Mouse (Mus musculus) kidney, postnatal 0 days (tissue): ENCODE measurements around the gene Arf5. TPM values are rescaled to one million over a fixed set of nuclear protein-coding genes. Genes with fewer than 3 reads are reported as not detected.

ENCODE experiments used
- ATAC-seq: fragments of 200-750 bp; cut with Nextera tagmentation; replicated peaks from 2 replicates; pipeline ENCODE4 v1.8.0; 2017; ENCODE audit warnings: low read depth, moderate number of reproducible peaks, moderate TSS enrichment, moderate library complexity; ENCODE audit not compliant: low FRiP score
- DNase-seq: peaks from one replicate; pipeline ENCODE4 v3.0.0-alpha.2; 2016; ENCODE audit warnings: low spot score
- H3K27ac ChIP-seq: fragments of 300-500 bp; sonication (generic); 2 replicates; pipeline ENCODE4 v1.5.1; 2014; ENCODE audit warnings: mild to moderate bottlenecking
- H3K27me3 ChIP-seq: fragments of 300-500 bp; sonication (generic); 2 replicates; pipeline ENCODE4 v1.6.1; 2014; ENCODE audit warnings: low read length, mixed read lengths; ENCODE audit not compliant: insufficient read depth
- H3K36me3 ChIP-seq: fragments of 300-500 bp; sonication (generic); 2 replicates; pipeline ENCODE4 v1.6.1; 2014; ENCODE audit warnings: low read length, mixed read lengths; ENCODE audit not compliant: insufficient read depth
- H3K4me1 ChIP-seq: fragments of 300-500 bp; sonication (generic); replicated peaks from 2 replicates; pipeline ENCODE4 v1.6.1; 2014; ENCODE audit warnings: antibody characterized with exemption, low read length, mixed read lengths; ENCODE audit not compliant: insufficient read depth
- H3K4me2 ChIP-seq: fragments of 300-500 bp; sonication (generic); 2 replicates; pipeline ENCODE4 v1.6.1; 2014; ENCODE audit warnings: mild to moderate bottlenecking, low read length, moderate library complexity, mixed read lengths
- H3K4me3 ChIP-seq: fragments of 300-500 bp; sonication (generic); replicated peaks from 2 replicates; pipeline ENCODE4 v1.5.1; 2014; ENCODE audit warnings: low read depth, low read length
- H3K9ac ChIP-seq: fragments of 300-500 bp; sonication (generic); 2 replicates; pipeline ENCODE4 v1.6.1; 2014; ENCODE audit warnings: low read depth, low read length
- H3K9me3 ChIP-seq: fragments of 300-500 bp; sonication (generic); replicated peaks from 2 replicates; pipeline ENCODE4 v1.6.1; 2016; ENCODE audit warnings: low read length, inconsistent platforms, mixed read lengths
- CTCF ChIP-seq: IDR thresholded peaks from 2 replicates; pipeline ENCODE4 v1.5.1; 2016; ENCODE audit warnings: antibody characterized with exemption, low read depth, mild to moderate bottlenecking, moderate library complexity
- WGBS: fragments of 180-500 bp; shearing (Covaris S2); extraction: QIAGEN DNeasy Blood & Tissue Kit; methylation state at CpG from one replicate; pipeline ENCODE4 v1.1.7; 2014; 5-methylcytosine and 5-hydroxymethylcytosine counted together
- polyA plus RNA-seq: library from polyadenylated mRNA; unstranded; fragments of >200 nt; fragmentation: Nextera tagmentation; extraction: Ambion mirVana; gene quantifications from 2 replicates; pipeline ENCODE4 v1.2.1, GENCODE M21; 2015

The Arf5 gene
- polyA plus RNA-seq, 1 experiment from 2014 or later, result 330 TPM

GRCm38 (mm10) chr6:28397681-28398203, 25.6 kb upstream of the Arf5 start, which contains the start of gene Zfp800:
Gene Zfp800 (minus strand): TSS chr6:28398005.
- no peak for TF ChIP-seq CTCF
- no peak for DNase-seq
- Histone ChIP-seq H3K4me1 (no peaks in the 10 kb centered on the region), H3K4me2 (peak within 1 kb of the TSS; percentile 81), H3K4me3 (peak within 1 kb of the TSS; percentile 44), H3K9me3 (no peaks in the 10 kb centered on the region), H3K9ac (peak within 1 kb of the TSS; percentile 18), H3K36me3 (no peaks in the 10 kb centered on the region), H3K27me3 (peaks cover 11% of the 10 kb centered on the region), H3K27ac (no peak within 1 kb of the TSS)
- no peak for ATAC-seq
- 1% methylated on average over 33 of the region's 33 CpGs for whole genome bisulfite sequencing

- H3K27me3 ChIP-seq, result peaks cover 11% of the 10 kb centered on the region
- no peak overlapping the region for H3K9ac ChIP-seq
- no peak overlapping the region for H3K27ac ChIP-seq
- ATAC-seq (no peak), DNase-seq (no peak)
- no peak overlapping the region for H3K4me3 ChIP-seq
- no peaks in the 10 kb centered on the region for H3K9me3 ChIP-seq
- no peaks in the 10 kb centered on the region for H3K36me3 ChIP-seq
- 84% methylated on average over 3 of the region's 3 CpGs for WGBS
- no peak overlapping the region for H3K4me2 ChIP-seq
- H3K4me1 ChIP-seq, result no peaks in the 10 kb centered on the region
- TF ChIP-seq CTCF, result no peak; the same call in 1 of the 2 replicates
These were observed 24.6 kb upstream of the Arf5 start for GRCm38 (mm10) chr6:28398726-28399125.

- Histone ChIP-seq H3K4me3 (no peak overlapping the region), H3K4me2 (no peak overlapping the region), H3K27me3 (peaks cover 11% of the 10 kb centered on the region), H3K4me1 (no peaks in the 10 kb centered on the region), H3K9me3 (no peaks in the 10 kb centered on the region), H3K36me3 (no peaks in the 10 kb centered on the region), H3K27ac (no peak overlapping the region), H3K9ac (no peak overlapping the region)
- no peak for TF ChIP-seq CTCF
- ATAC-seq, result no peak
- no peak for DNase-seq
- WGBS, result 93% methylated on average over 4 of the region's 4 CpGs
These were observed 23.6 kb upstream of the Arf5 start for GRCm38 (mm10) chr6:28399791-28400190.

GRCm38 (mm10) chr6:28410053-28410452, 13.3 kb upstream of the Arf5 start:
- ATAC-seq (no peak), DNase-seq (peak; percentile 41)
- no peak for TF ChIP-seq CTCF
- WGBS, result 72% methylated on average over 9 of the region's 9 CpGs
- Histone ChIP-seq H3K36me3 (no peaks in the 10 kb centered on the region), H3K4me1 (no peaks in the 10 kb centered on the region), H3K4me3 (no peak overlapping the region), H3K4me2 (no peak overlapping the region), H3K9me3 (no peaks in the 10 kb centered on the region), H3K27me3 (no peaks in the 10 kb centered on the region), H3K27ac (no peak overlapping the region), H3K9ac (no peak overlapping the region)

GRCm38 (mm10) chr6:28411236-28411635, 12.1 kb upstream of the Arf5 start:
- DNase-seq (no peak), ATAC-seq (no peak)
- Histone ChIP-seq H3K4me2 (no peak overlapping the region), H3K27ac (no peak overlapping the region), H3K27me3 (no peaks in the 10 kb centered on the region), H3K4me3 (no peak overlapping the region), H3K9ac (no peak overlapping the region), H3K9me3 (no peaks in the 10 kb centered on the region), H3K4me1 (no peaks in the 10 kb centered on the region), H3K36me3 (no peaks in the 10 kb centered on the region; the same call in 1 of the 2 replicates)
- WGBS, result 79% methylated on average over 2 of the region's 2 CpGs
- no peak for TF ChIP-seq CTCF

- Histone ChIP-seq H3K4me3 (no peak overlapping the region), H3K9ac (no peak overlapping the region), H3K4me2 (no peak overlapping the region), H3K4me1 (peaks cover 23% of the 10 kb centered on the region), H3K9me3 (no peaks in the 10 kb centered on the region), H3K36me3 (peaks cover 12% of the 10 kb centered on the region; the same call in 1 of the 2 replicates), H3K27ac (no peak overlapping the region), H3K27me3 (no peaks in the 10 kb centered on the region)
- ATAC-seq, result no peak
- TF ChIP-seq CTCF, result no peak
- peak; percentile 51 for DNase-seq
- WGBS, result 44% methylated on average over 4 of the region's 4 CpGs
These were observed 6.4 kb upstream of the Arf5 start for GRCm38 (mm10) chr6:28416981-28417380.

GRCm38 (mm10) chr6:28418449-28418848, 4.9 kb upstream of the Arf5 start:
- H3K4me1 ChIP-seq, result peaks cover 25% of the 10 kb centered on the region
- DNase-seq (peak; percentile 91), ATAC-seq (no peak)
- H3K9ac ChIP-seq, result no peak overlapping the region
- H3K36me3 ChIP-seq, result peaks cover 12% of the 10 kb centered on the region; the same call in 1 of the 2 replicates
- no peaks in the 10 kb centered on the region for H3K9me3 ChIP-seq
- WGBS, result 67% methylated on average over 14 of the region's 14 CpGs
- H3K4me3 ChIP-seq, result no peak overlapping the region; the same call in 1 of the 2 replicates
- H3K4me2 ChIP-seq, result peak overlapping the region; percentile 35
- no peak overlapping the region; the same call in 1 of the 2 replicates for H3K27ac ChIP-seq
- TF ChIP-seq CTCF, result peak; percentile 23; the same call in 1 of the 2 replicates
- H3K27me3 ChIP-seq, result no peaks in the 10 kb centered on the region
